Mouse (Mus musculus): ENCODE data around the gene Fam110c. TPM values are rescaled to one million over a fixed set of nuclear protein-coding genes. Genes with fewer than 3 reads are reported as not detected.

Gene Fam110c
- total RNA-seq, 4 experiments from 2014 or later: 0.16 to 0.63 (median 0.48) TPM

DNA sequence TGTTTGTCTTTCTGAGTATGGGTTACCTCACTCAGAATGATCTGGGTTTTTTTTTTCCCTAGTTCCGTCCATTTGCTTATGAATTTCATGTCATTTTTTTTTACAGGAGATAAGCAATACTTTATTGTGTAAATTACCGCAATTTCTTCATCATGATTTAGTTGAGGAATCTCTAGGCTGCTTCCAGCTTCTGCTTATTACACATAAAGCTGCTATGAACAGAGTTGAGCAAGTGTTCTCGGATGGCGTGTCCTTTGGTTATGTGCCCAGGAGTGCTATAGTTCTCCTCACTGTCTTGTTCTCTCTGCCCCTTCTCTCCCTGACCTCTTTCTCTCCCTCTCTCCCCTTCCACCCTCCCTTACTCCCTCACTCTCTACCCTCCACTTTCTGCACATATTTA is 28.2 kb downstream of the Fam110c start:
- no peak for DNase-seq (ENCODE audit: low spot score)

DNA sequence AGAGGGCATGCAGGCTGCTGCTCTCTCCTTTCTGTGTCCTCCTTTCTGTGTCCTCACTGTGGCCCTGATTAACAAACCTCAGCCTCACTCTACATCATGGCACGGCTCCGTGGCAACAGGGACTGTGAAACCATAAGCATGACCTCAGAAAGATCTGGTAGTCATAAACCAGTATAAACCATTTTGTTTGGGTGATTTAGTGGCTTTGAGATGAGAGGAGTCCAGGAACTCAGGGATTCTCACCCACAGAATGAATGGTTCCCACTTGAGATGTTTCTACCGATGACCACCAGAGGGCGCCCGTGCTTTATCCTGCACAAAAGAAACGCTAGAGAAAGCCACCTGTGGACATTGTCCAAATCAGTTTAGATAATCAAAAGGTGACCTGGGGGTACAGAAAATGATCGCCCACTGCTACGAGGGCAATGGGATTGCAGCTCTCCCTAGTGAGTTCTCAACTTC is 42.4 kb downstream of the Fam110c start:
- DNase-seq (ENCODE audit: low spot score): no peak

DNA sequence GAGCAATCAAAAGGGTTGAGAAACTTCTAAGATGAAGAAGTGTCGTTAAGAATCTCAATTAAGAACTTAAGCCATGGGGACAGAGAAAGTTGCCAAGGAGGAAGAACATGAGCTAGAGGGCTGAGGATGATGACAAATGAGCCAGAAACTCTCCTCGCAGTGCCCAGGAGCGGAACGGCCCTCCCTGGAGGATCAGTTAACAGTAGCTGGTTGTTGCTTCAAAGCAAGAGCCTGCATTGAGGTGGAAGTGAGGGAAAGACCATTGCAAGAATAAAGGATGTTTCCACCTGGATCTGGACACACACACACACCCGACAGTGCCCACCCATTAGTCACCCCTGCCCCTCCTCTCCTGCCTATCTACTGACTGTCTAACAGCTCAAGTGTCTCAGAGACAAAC is 46.9 kb downstream of the Fam110c start:
- no peak for DNase-seq (ENCODE audit: low spot score)

DNA sequence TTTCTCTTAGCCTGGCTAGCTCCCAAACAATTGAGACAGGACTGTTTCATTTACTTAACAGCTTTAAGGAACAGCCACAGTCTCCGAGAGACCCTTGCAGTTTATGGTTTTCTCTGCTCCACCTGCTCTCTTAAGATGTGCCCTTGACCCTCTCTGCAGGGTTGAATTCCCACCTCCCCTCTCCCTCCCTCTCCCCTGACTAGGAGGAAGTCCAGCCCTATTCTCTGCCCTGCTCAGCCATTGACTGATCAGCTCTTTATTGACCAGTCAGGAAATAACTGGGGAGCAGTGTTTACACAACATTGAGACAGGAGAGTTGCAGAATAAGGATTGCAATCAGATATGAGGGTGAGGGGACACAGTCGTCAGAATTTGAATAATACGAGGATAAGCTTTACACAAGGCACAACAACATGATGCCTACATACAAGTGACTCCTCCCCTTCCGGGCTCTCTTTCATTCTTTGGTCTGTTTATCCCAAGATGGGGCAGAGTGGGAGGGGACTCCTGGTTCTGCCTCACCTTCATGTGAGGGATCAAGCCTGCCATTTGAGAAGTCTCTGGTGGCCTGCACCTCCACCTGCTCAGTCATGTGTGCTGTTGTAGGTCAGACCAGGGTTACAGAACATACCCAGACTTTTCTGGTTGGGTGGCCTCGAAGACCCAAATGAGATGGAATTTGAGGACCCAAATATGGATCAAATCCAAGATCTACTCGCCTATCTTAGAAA is 49.4 kb downstream of the Fam110c start:
- no peak for DNase-seq (ENCODE audit: low spot score)

DNA sequence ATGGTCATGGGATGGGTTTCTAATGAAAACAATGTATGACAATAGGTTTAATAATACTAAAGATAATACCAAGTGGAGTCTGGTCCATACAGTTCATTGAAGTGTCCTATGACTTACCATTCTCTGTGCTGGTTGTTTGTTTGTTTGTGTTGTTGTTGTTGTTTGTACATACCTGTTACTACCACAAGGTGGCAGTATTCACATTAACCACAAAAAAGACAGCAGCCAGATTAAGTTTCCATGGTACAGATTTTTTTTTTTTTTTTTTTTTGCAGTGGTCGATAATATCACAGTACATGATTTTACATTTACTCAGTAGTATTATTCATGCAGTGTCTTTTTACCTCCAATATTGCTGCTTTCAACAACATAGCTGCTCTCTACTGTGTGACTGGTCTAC is 52.4 kb downstream of the Fam110c start:
- DNase-seq (ENCODE audit: low spot score): no peak

DNA sequence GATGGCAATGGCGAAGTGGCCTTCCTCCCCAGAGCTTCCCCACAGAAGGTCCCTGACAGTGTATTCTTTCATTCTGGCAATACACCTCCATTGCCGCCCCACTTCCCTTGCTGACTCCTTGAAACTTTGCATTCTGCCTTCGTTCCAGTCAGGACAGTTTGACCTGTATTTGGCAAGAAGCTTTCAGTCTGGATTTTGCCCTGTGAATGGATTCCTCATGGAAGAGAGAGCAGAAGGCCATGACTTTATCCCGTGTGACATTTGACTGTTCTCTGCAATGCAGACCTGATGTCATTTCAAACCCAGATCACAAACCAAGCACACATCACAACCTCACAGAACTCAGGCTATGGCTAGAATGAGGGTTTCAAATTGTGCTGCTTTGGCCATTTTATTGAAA is 55.9 kb downstream of the Fam110c start:
- no peak for DNase-seq (ENCODE audit: low spot score)

Other genes with a start within 250 kb of the Fam110c start
- gene Alkal2, start 189.5 kb upstream of the Fam110c start, total RNA-seq (2022): 1 to 10 TPM in 1 of 4 experiments, under 1 TPM in 3; 0.52 to 1.2 (median 0.81) TPM
- 10 to 100 TPM; 28.5 to 35.6 (median 30.3) TPM for gene Acp1, start 162.3 kb upstream of the Fam110c start, total RNA-seq (2022)
- 1 to 10 TPM; 1.6 to 2.5 (median 2.0) TPM for gene Sh3yl1, start 162.2 kb upstream of the Fam110c start, total RNA-seq (2022)
- not detected for gene Gm6993, start 166.9 kb downstream of the Fam110c start, total RNA-seq (2022)
- 10 to 100 TPM; 44.0 to 51.1 (median 48.7) TPM for gene Lamb1, start 191.4 kb downstream of the Fam110c start, total RNA-seq (2022)